Comparison of ENCODE assay signal across 34 mouse cellular contexts in genomic region chrX:18187203-18187602, GRCm38 (mm10). TPM values are rescaled to one million over a fixed set of nuclear protein-coding genes. Genes with fewer than 3 reads are reported as not detected.
A peak's percentile ranks its signal among the peaks of the same experiment; 100 is the strongest.
DNase-seq lines count a peak whose midpoint lies in the region; ATAC-seq and TF ChIP-seq lines count a peak whose summit lies in the region.
"Had no signal": no experiment of that assay in that cellular context is flagged by ENCODE, and none has a peak within 500 bp of the region (broad histone marks: within the 10 kb centered on the region; RNA-seq: fewer than 3 reads in every experiment).

No protein-coding gene starts in this region.

- 0 out of 4 replicates have a peak overlapping the region, but pooled peaks of 1 of the 2 experiments have one; percentile 11 for H3K4me3 ChIP-seq in MEL (ENCODE audit: control insufficient read depth in 1 of 2, insufficient read depth in 1 of 2, low read depth in 2 of 2, low read length in 2 of 2)
- H3K4me3 ChIP-seq in hindbrain, embryonic 10.5 days: no peak overlapping the region
- no peak overlapping the region for H3K4me3 ChIP-seq in midbrain, embryonic 13.5 days (replicated peaks)
- H3K4me3 ChIP-seq: embryonic facial prominence, embryonic 15.5 days; heart, embryonic 13.5 days; limb, embryonic 12.5 days; neural tube, embryonic 12.5 days had no signal

- H3K9me3 ChIP-seq in MEL (replicated peaks; ENCODE audit: insufficient read depth, low read length): no peaks in the 10 kb centered on the region
- H3K9me3 ChIP-seq in hindbrain, embryonic 10.5 days: no peaks in the 10 kb centered on the region
- H3K9me3 ChIP-seq in midbrain, embryonic 13.5 days: no peaks in the 10 kb centered on the region
- H3K9me3 ChIP-seq: embryonic facial prominence, embryonic 15.5 days; heart, embryonic 13.5 days; limb, embryonic 12.5 days; neural tube, embryonic 12.5 days had no signal

- H3K4me1 ChIP-seq in MEL (ENCODE audit: control insufficient read depth in 1 of 2, insufficient read depth in 2 of 2, low read length in 2 of 2): peaks cover 5 to 16% of the 10 kb centered on the region in 2 experiments
- H3K4me1 ChIP-seq in hindbrain, embryonic 10.5 days (replicated peaks): no peaks in the 10 kb centered on the region
- no peaks in the 10 kb centered on the region for H3K4me1 ChIP-seq in midbrain, embryonic 13.5 days (replicated peaks)
- H3K4me1 ChIP-seq: embryonic facial prominence, embryonic 15.5 days; limb, embryonic 12.5 days; neural tube, embryonic 12.5 days had no signal

- ATAC-seq in common myeloid progenitor, adult 5-6 weeks (replicated peaks; ENCODE audit: low read depth, poor library complexity, severe bottlenecking): peak; percentile 78
- peak; percentile 23; the same call in 1 of the 2 replicates for ATAC-seq in neutrophil, adult 5-6 weeks (ENCODE audit: extremely low read depth, insufficient number of reproducible peaks, low FRiP score, poor library complexity, severe bottlenecking)
- no peak for ATAC-seq in midbrain, embryonic 13.5 days
- ATAC-seq: hindbrain, postnatal 0 days; intestine, embryonic 16.5 days; liver, postnatal 0 days; lung, postnatal 0 days; Patski had no signal

- peaks cover 27% of the 10 kb centered on the region for H3K79me2 ChIP-seq in MEL (ENCODE audit: control insufficient read depth, insufficient read depth, low read length, poor library complexity)

- peaks cover 0 to 40% of the 10 kb centered on the region in 2 experiments; a peak in 2 of 4 replicates for H3K36me3 ChIP-seq in MEL (ENCODE audit: control insufficient read depth in 1 of 2, insufficient read depth in 2 of 2, low read length in 2 of 2)
- H3K36me3 ChIP-seq in hindbrain, embryonic 10.5 days: 0 out of 2 replicates have a peak, but pooled peaks cover 7% of the 10 kb centered on the region
- no peaks in the 10 kb centered on the region for H3K36me3 ChIP-seq in midbrain, embryonic 13.5 days
- H3K36me3 ChIP-seq: embryonic facial prominence, embryonic 15.5 days; limb, embryonic 12.5 days; neural tube, embryonic 12.5 days had no signal

- no peak for TF ChIP-seq CTCF in MEL (IDR thresholded peaks at IDR 0.05 in 2 of 3, conservative IDR thresholded peaks at IDR 0.05 in 1 of 3; ENCODE audit: control insufficient read depth in 1 of 3, insufficient read depth in 1 of 3, low read depth in 2 of 3, low read length in 3 of 3, poor library complexity in 1 of 3, severe bottlenecking in 1 of 3)

- no peak overlapping the region for H3K4me2 ChIP-seq in midbrain, embryonic 13.5 days (replicated peaks)
- H3K4me2 ChIP-seq: embryonic facial prominence, embryonic 15.5 days; heart, embryonic 13.5 days; limb, embryonic 12.5 days; liver, embryonic 11.5 days; neural tube, embryonic 12.5 days had no signal

- TF ChIP-seq RAD21 in MEL (IDR thresholded peaks at IDR 0.05; ENCODE audit: low read depth, low read length): no peak

- no peak overlapping the region for H3K9ac ChIP-seq in MEL (ENCODE audit: control insufficient read depth, low read depth, low read length, poor library complexity, severe bottlenecking)
- no peak overlapping the region for H3K9ac ChIP-seq in midbrain, embryonic 13.5 days (replicated peaks)
- H3K9ac ChIP-seq: embryonic facial prominence, embryonic 15.5 days; heart, embryonic 13.5 days; limb, embryonic 12.5 days; liver, postnatal 0 days; neural tube, embryonic 12.5 days had no signal

- TF ChIP-seq POLR2A in MEL (IDR thresholded peaks at IDR 0.05; ENCODE audit: control insufficient read depth in 1 of 2, insufficient read depth in 1 of 2, low read depth in 1 of 2, low read length in 2 of 2, poor library complexity in 1 of 2): no peak

- peak overlapping the region; percentile 39 for H3K27ac ChIP-seq in MEL (ENCODE audit: control insufficient read depth, low read depth, low read length)
- H3K27ac ChIP-seq in hindbrain, embryonic 10.5 days: no peak overlapping the region
- no peak overlapping the region for H3K27ac ChIP-seq in midbrain, embryonic 13.5 days
- H3K27ac ChIP-seq: embryonic facial prominence, embryonic 15.5 days; heart, embryonic 13.5 days; hindbrain, postnatal 0 days; limb, embryonic 12.5 days; neural tube, embryonic 12.5 days had no signal

- DNase-seq in retina, postnatal 1 day: peak; percentile 1
- DNase-seq in retina, embryonic 14.5 days (ENCODE audit: low spot score): no peak
- DNase-seq in MEL (ENCODE audit: low read depth, low spot score): peak; percentile 35
- no peak for DNase-seq in hindbrain, embryonic 10.5 days (ENCODE audit: low spot score)
- DNase-seq in Muller cell, postnatal 12 days (ENCODE audit: inconsistent ontology term): no peak
- DNase-seq: adrenal gland, adult 2 months; cerebellum, adult 18-20 months; cerebellum, postnatal 36 days; kidney, adult 9 months; kidney, postnatal 14 days; liver, postnatal 0 days; midbrain, embryonic 14.5 days; right cerebral cortex, adult 18-20 months; right cerebral cortex, postnatal 4 days; thymus, postnatal 25 days had no signal

- no peaks in the 10 kb centered on the region for H3K27me3 ChIP-seq in MEL (ENCODE audit: control insufficient read depth in 1 of 2, insufficient read depth in 2 of 2, low read length in 2 of 2)
- H3K27me3 ChIP-seq in hindbrain, embryonic 10.5 days (ENCODE audit: insufficient read depth, poor library complexity, severe bottlenecking): no peaks in the 10 kb centered on the region
- H3K27me3 ChIP-seq in midbrain, embryonic 13.5 days: no peaks in the 10 kb centered on the region
- H3K27me3 ChIP-seq: embryonic facial prominence, embryonic 15.5 days; heart, embryonic 13.5 days; limb, embryonic 12.5 days; neural tube, embryonic 12.5 days; Patski had no signal

- TF ChIP-seq EP300 in MEL (IDR thresholded peaks at IDR 0.05; ENCODE audit: low read depth in 1 of 2, low read length in 2 of 2): peak in 1 of 2 experiments; percentile 26; a peak in 1 of 4 replicates

TF ChIP-seq in MEL, 35 proteins besides CTCF, POLR2A, EP300 and RAD21:
- TF ChIP-seq ZNF384 (IDR thresholded peaks at IDR 0.05; ENCODE audit: low read depth, low read length): peak; percentile 67
- TF ChIP-seq MYB (IDR thresholded peaks at IDR 0.05; ENCODE audit: low read depth, low read length): 0 out of 2 replicates have a peak, but pooled peaks have one; percentile 20
- no peak for TF ChIP-seq RCOR1 (IDR thresholded peaks at IDR 0.05; ENCODE audit: low read depth, low read length)
- TF ChIP-seq ETS1 (IDR thresholded peaks at IDR 0.05; ENCODE audit: low read depth, low read length): no peak

RNA-seq across cellular contexts. Expression of gene Kdm6a, which starts 24.8 kb away (rescaled TPM):
- 19.6 and 22.9 TPM in 2 replicates for total RNA-seq in MEL (2012; rRNA removed)
- 10 to 100 TPM in 1 of 2 experiments, not detected in 1; 20.1 TPM for polyA plus RNA-seq in MEL (2012; ENCODE audit: insufficient read depth in 1 of 2, insufficient read length in 2 of 2, low read depth in 1 of 2, low replicate concordance in 2 of 2, missing spikeins in 1 of 2)
- total RNA-seq in common myeloid progenitor, adult 5-6 weeks (2017): 57.7 and 63.1 TPM in 2 replicates
- total RNA-seq in neutrophil, adult 5-6 weeks (2017): 95.2 and 96.6 TPM in 2 replicates
- polyA plus RNA-seq in hindbrain, embryonic 10.5 days (2016; fragmentation: Nextera tagmentation; extraction: Ambion mirVana): 28.9 and 31.0 TPM in 2 replicates
- polyA plus RNA-seq in midbrain, embryonic 13.5 days (2015; fragmentation: Nextera tagmentation; extraction: Ambion mirVana): 24.4 and 24.6 TPM in 2 replicates

RNA-seq across cellular contexts. Expression of gene Dusp21, which starts 41.5 kb away (rescaled TPM):
- not detected in 2 replicates for total RNA-seq in MEL (2012; rRNA removed)
- not detected for polyA plus RNA-seq in MEL (2012; ENCODE audit: insufficient read depth in 1 of 2, insufficient read length in 2 of 2, low read depth in 1 of 2, low replicate concordance in 2 of 2, missing spikeins in 1 of 2)
- not detected in 2 replicates for total RNA-seq in common myeloid progenitor, adult 5-6 weeks (2017)
- not detected in 2 replicates for total RNA-seq in neutrophil, adult 5-6 weeks (2017)
- polyA plus RNA-seq in hindbrain, embryonic 10.5 days (2016; fragmentation: Nextera tagmentation; extraction: Ambion mirVana): not detected in 2 replicates
- polyA plus RNA-seq in midbrain, embryonic 13.5 days (2015; fragmentation: Nextera tagmentation; extraction: Ambion mirVana): not detected in 2 replicates
- total RNA-seq: adrenal gland, adult 2 months; adrenal gland, postnatal 4 days; gastrocnemius, adult 8-10 months; hindbrain, postnatal 0 days; layer of hippocampus, adult 8-10 months; left cerebral cortex, postnatal 14 days had no signal
- polyA plus RNA-seq: adrenal gland, adult 2 months; embryonic facial prominence, embryonic 15.5 days; gonadal fat pad, adult 2 months; heart, embryonic 13.5 days; hindbrain, embryonic 11.5 days; hindbrain, postnatal 0 days; intestine, embryonic 16.5 days; limb, embryonic 12.5 days; liver, embryonic 11.5 days; liver, postnatal 0 days; lung, postnatal 0 days; midbrain, embryonic 14.5 days; neural tube, embryonic 12.5 days; Patski; stomach, embryonic 14.5 days had no signal

Comparison
In these comparisons a context has a peak if more than half of its experiments do, and no peak if none do; other contexts are left out.
1. DNase-seq: peak in retina, postnatal 1 day (single experiment) and MEL (single experiment); none in retina, embryonic 14.5 days (single experiment), hindbrain, embryonic 10.5 days (single experiment) and Muller cell, postnatal 12 days (single experiment).